Mouse (Mus musculus): ENCODE measurements around the gene Tunar.

GRCm38 (mm10) chr12:105337290-105338005 is 3.8 kb downstream of the Tunar start:
- TF ChIP-seq CTCF (conservative IDR thresholded peaks at IDR 0.05; ENCODE audit: insufficient read depth, insufficient read length, low read depth, low read length) (no peak), POLR2A (IDR thresholded peaks at IDR 0.05; ENCODE audit: low read depth, low read length) (no peak)
